Mouse (Mus musculus) neural tube, embryonic 11.5 days (tissue): ENCODE results near the gene Kmt2e. TPM values are rescaled to one million over a fixed set of nuclear protein-coding genes. Genes with fewer than 3 reads are reported as not detected.

ENCODE experiments used
- ATAC-seq: fragments of 200-750 bp; cut with Nextera tagmentation; 2 replicates; pipeline ENCODE4 v1.8.0; 2017; ENCODE audit warnings: moderate number of reproducible peaks, mild to moderate bottlenecking, moderate TSS enrichment, moderate library complexity; ENCODE audit not compliant: insufficient read depth, low FRiP score, low TSS enrichment
- DNase-seq: peaks from one replicate; pipeline ENCODE4 v3.0.0-alpha.2; 2015; ENCODE audit warnings: low spot score
- H3K27ac ChIP-seq: fragments of 300-500 bp; sonication (generic); 2 replicates; pipeline ENCODE4 v1.5.1; 2014; ENCODE audit warnings: low read depth, mild to moderate bottlenecking, low read length
- H3K27me3 ChIP-seq: fragments of 300-500 bp; sonication (generic); 2 replicates; pipeline ENCODE4 v1.6.1; 2014; ENCODE audit warnings: mild to moderate bottlenecking, low read length, mixed read lengths; ENCODE audit not compliant: control insufficient read depth, insufficient read depth
- H3K36me3 ChIP-seq: fragments of 300-500 bp; sonication (generic); 2 replicates; pipeline ENCODE4 v1.6.1; 2014; ENCODE audit warnings: mild to moderate bottlenecking, low read length, moderate library complexity, mixed read lengths; ENCODE audit not compliant: control insufficient read depth, insufficient read depth
- H3K4me1 ChIP-seq: fragments of 300-500 bp; sonication (generic); 2 replicates; pipeline ENCODE4 v1.6.1; 2014; ENCODE audit warnings: low read length, mixed read lengths; ENCODE audit not compliant: control insufficient read depth, insufficient read depth
- H3K4me2 ChIP-seq: fragments of 300-500 bp; sonication (generic); 2 replicates; pipeline ENCODE4 v1.6.1; 2014; ENCODE audit warnings: low read depth, mild to moderate bottlenecking, moderate library complexity
- H3K4me3 ChIP-seq: fragments of 300-500 bp; sonication (generic); 2 replicates; pipeline ENCODE4 v1.5.1; 2014; ENCODE audit warnings: low read depth, low read length
- H3K9ac ChIP-seq: fragments of 300-500 bp; sonication (generic); 2 replicates; pipeline ENCODE4 v1.6.1; 2014; ENCODE audit warnings: mild to moderate bottlenecking, low read length
- H3K9me3 ChIP-seq: fragments of 300-500 bp; sonication (generic); 2 replicates; pipeline ENCODE4 v1.6.1; 2016; ENCODE audit warnings: low read length; ENCODE audit not compliant: control insufficient read depth
- WGBS: fragments of 180-500 bp; shearing (Covaris S2); extraction: QIAGEN DNeasy Blood & Tissue Kit; methylation state at CpG from one replicate; pipeline ENCODE4 v1.1.7; 2014; 5-methylcytosine and 5-hydroxymethylcytosine counted together
- polyA plus RNA-seq: library from polyadenylated mRNA; unstranded; fragments of >200 nt; fragmentation: Nextera tagmentation; extraction: Ambion mirVana; gene quantifications from 2 replicates; pipeline ENCODE4 v1.2.1, GENCODE M21; 2014

The Kmt2e gene
- polyA plus RNA-seq, 1 experiment from 2014 or later, result 105 TPM

DNA sequence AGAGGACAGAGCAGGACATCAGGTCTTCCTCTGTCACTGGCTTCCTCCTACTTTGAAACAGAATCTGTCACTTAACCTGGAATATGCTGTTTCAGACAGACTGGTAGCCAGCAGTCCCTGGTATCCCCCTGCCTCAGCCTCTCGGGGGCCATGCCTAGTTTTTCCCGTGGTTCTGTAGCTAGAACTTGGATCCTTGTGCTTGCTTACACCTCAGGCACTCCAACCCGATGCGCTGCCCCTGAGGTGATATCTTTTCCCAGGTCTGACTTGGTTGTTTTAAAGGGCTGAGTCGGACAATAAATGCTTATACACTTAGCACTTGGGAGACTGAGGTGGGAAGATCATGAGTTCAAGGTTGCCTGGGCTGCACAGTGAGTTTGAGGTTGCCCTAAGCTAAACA, 40.4 kb upstream of the Kmt2e start:
- Histone ChIP-seq H3K4me1 (no peaks in the 10 kb centered on the region), H3K9ac (no peak overlapping the region), H3K9me3 (no peaks in the 10 kb centered on the region), H3K27me3 (no peaks in the 10 kb centered on the region), H3K4me2 (no peak overlapping the region), H3K27ac (no peak overlapping the region), H3K4me3 (no peak overlapping the region), H3K36me3 (no peaks in the 10 kb centered on the region)
- ATAC-seq, result no peak
- no peak for DNase-seq
- WGBS, result 90% methylated on average over 5 of the region's 5 CpGs

- no peak for ATAC-seq
- no peak for DNase-seq
- H3K27me3 ChIP-seq, result no peaks in the 10 kb centered on the region
- WGBS, result 67% methylated on average over 3 of the region's 3 CpGs
- H3K9ac ChIP-seq, result no peak overlapping the region
- H3K9me3 ChIP-seq, result no peaks in the 10 kb centered on the region
- no peak overlapping the region for H3K4me2 ChIP-seq
- no peak overlapping the region for H3K4me3 ChIP-seq
- no peaks in the 10 kb centered on the region for H3K4me1 ChIP-seq
- no peaks in the 10 kb centered on the region for H3K36me3 ChIP-seq
- H3K27ac ChIP-seq, result no peak overlapping the region
These were observed 39.7 kb upstream of the Kmt2e start for GRCm38 (mm10) chr5:23394366-23395145.

DNA sequence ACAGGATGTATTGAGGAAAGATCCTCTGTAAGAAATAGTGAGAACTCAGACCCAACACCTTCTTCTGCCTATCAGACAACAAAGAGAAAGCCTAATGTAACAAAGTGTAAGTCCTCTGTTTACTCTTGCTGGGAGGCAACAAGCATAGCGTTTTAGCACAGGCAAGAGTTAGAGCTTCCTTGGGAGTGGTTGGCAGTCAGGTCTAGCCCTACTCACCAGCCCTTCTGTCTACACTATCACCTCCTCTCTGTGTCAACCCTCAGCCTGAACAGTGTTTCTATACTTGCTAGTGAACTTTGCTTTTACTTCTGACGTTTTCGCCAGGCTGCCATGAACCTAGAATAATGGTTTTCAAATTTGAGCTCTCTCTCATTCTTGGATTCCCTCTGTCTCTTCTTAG, 38.5 kb upstream of the Kmt2e start:
- peaks cover 3% of the 10 kb centered on the region for H3K36me3 ChIP-seq
- ATAC-seq (no peak), DNase-seq (no peak)
- 83% methylated on average over 3 of the region's 3 CpGs for WGBS
- H3K4me2 ChIP-seq, result no peak overlapping the region
- no peak overlapping the region for H3K4me3 ChIP-seq
- H3K9ac ChIP-seq, result no peak overlapping the region
- no peaks in the 10 kb centered on the region for H3K4me1 ChIP-seq
- H3K27ac ChIP-seq, result no peak overlapping the region
- no peaks in the 10 kb centered on the region for H3K27me3 ChIP-seq
- H3K9me3 ChIP-seq, result no peaks in the 10 kb centered on the region

DNA sequence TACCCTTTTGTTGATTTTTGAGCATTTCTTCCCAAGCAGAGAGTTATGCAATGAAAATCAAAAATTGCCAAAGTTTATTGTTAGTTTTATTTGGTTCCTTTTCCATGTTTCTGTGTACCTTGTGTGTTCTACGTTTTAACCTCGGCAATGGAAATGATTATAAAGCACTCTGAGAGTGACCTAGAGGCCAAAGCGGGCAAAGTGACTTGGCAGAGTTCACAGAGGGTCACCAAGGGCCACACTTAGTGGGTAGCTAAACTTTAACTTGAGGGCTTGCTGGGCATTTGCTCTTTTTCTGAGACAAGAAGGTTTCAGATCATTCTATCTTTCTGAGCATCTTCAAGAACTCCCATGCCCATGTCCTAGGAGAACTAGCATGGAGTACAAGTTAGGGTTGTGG, 37.5 kb upstream of the Kmt2e start:
- no peaks in the 10 kb centered on the region for H3K27me3 ChIP-seq
- DNase-seq (no peak), ATAC-seq (no peak)
- H3K27ac ChIP-seq, result no peak overlapping the region
- no peaks in the 10 kb centered on the region for H3K9me3 ChIP-seq
- H3K4me3 ChIP-seq, result no peak overlapping the region
- peaks cover 5% of the 10 kb centered on the region for H3K36me3 ChIP-seq
- 83% methylated on average over 3 of the region's 3 CpGs for WGBS
- no peak overlapping the region for H3K9ac ChIP-seq
- H3K4me2 ChIP-seq, result no peak overlapping the region
- H3K4me1 ChIP-seq, result no peaks in the 10 kb centered on the region

GRCm38 (mm10) chr5:23400156-23400555, 34.1 kb upstream of the Kmt2e start:
- no peak overlapping the region for H3K27ac ChIP-seq
- ATAC-seq, result peak; percentile 36; the same call in 1 of the 2 replicates
- no peaks in the 10 kb centered on the region for H3K27me3 ChIP-seq
- no peak overlapping the region for H3K9ac ChIP-seq
- H3K4me3 ChIP-seq, result no peak overlapping the region
- no peak for DNase-seq
- H3K9me3 ChIP-seq, result no peaks in the 10 kb centered on the region
- no peaks in the 10 kb centered on the region for H3K4me1 ChIP-seq
- no peak overlapping the region for H3K4me2 ChIP-seq
- 97% methylated on average over 3 of the region's 3 CpGs for WGBS
- H3K36me3 ChIP-seq, result peaks cover 5% of the 10 kb centered on the region

GRCm38 (mm10) chr5:23400868-23401267, 33.4 kb upstream of the Kmt2e start:
- no peak overlapping the region for H3K4me2 ChIP-seq
- H3K4me3 ChIP-seq, result no peak overlapping the region
- H3K9ac ChIP-seq, result no peak overlapping the region
- 95% methylated on average over 3 of the region's 3 CpGs for WGBS
- no peak for DNase-seq
- no peak for ATAC-seq
- H3K4me1 ChIP-seq, result no peaks in the 10 kb centered on the region
- no peaks in the 10 kb centered on the region for H3K27me3 ChIP-seq
- no peak overlapping the region for H3K27ac ChIP-seq
- no peaks in the 10 kb centered on the region for H3K9me3 ChIP-seq
- H3K36me3 ChIP-seq, result peaks cover 5% of the 10 kb centered on the region

- H3K4me3 ChIP-seq, result no peak overlapping the region
- no peaks in the 10 kb centered on the region for H3K27me3 ChIP-seq
- H3K9ac ChIP-seq, result no peak overlapping the region
- ATAC-seq (no peak), DNase-seq (no peak)
- H3K4me2 ChIP-seq, result no peak overlapping the region
- WGBS, result 66% methylated on average over 9 of the region's 9 CpGs
- H3K9me3 ChIP-seq, result no peaks in the 10 kb centered on the region
- H3K36me3 ChIP-seq, result peaks cover 5% of the 10 kb centered on the region
- H3K27ac ChIP-seq, result no peak overlapping the region
- H3K4me1 ChIP-seq, result no peaks in the 10 kb centered on the region
These were observed 32.9 kb upstream of the Kmt2e start for GRCm38 (mm10) chr5:23401368-23401767.

- ATAC-seq, result no peak
- Histone ChIP-seq H3K4me1 (no peaks in the 10 kb centered on the region), H3K27ac (no peak overlapping the region), H3K9ac (no peak overlapping the region), H3K36me3 (peaks cover 5% of the 10 kb centered on the region), H3K4me2 (no peak overlapping the region), H3K9me3 (no peaks in the 10 kb centered on the region), H3K4me3 (no peak overlapping the region), H3K27me3 (no peaks in the 10 kb centered on the region)
- DNase-seq, result no peak
- WGBS, result 33% methylated on average over 1 of the region's 2 CpGs
These were observed 32.2 kb upstream of the Kmt2e start for GRCm38 (mm10) chr5:23401999-23402398.

GRCm38 (mm10) chr5:23403161-23403560, 31.1 kb upstream of the Kmt2e start:
- DNase-seq (no peak), ATAC-seq (no peak)
- H3K4me3 ChIP-seq, result no peak overlapping the region
- no peaks in the 10 kb centered on the region for H3K4me1 ChIP-seq
- H3K27me3 ChIP-seq, result no peaks in the 10 kb centered on the region
- no peak overlapping the region for H3K4me2 ChIP-seq
- no peak overlapping the region for H3K27ac ChIP-seq
- 65% methylated on average over 11 of the region's 11 CpGs for WGBS
- H3K36me3 ChIP-seq, result peaks cover 5% of the 10 kb centered on the region
- no peaks in the 10 kb centered on the region for H3K9me3 ChIP-seq
- no peak overlapping the region for H3K9ac ChIP-seq
